Mouse (Mus musculus) embryonic facial prominence, embryonic 12.5 days (tissue): Measurements from ENCODE around the gene Macrod2. TPM values are rescaled to one million over a fixed set of nuclear protein-coding genes. Genes with fewer than 3 reads are reported as not detected.

Source experiments
- ATAC-seq: fragments of 200-750 bp; cut with Nextera tagmentation; 2 replicates; pipeline ENCODE4 v1.8.0; 2017; ENCODE audit not compliant: insufficient number of reproducible peaks, insufficient read depth, low FRiP score, low TSS enrichment
- H3K27ac ChIP-seq: fragments of 300-500 bp; sonication (generic); 2 replicates; pipeline ENCODE4 v1.5.1; 2016; ENCODE audit warnings: mild to moderate bottlenecking
- H3K27me3 ChIP-seq: fragments of 300-500 bp; sonication (generic); 2 replicates; pipeline ENCODE4 v1.6.1; 2016; ENCODE audit warnings: mild to moderate bottlenecking, moderate library complexity
- H3K36me3 ChIP-seq: fragments of 300-500 bp; sonication (generic); 2 replicates; pipeline ENCODE4 v1.6.1; 2016; ENCODE audit warnings: mild to moderate bottlenecking
- H3K4me1 ChIP-seq: fragments of 300-500 bp; sonication (generic); 2 replicates; pipeline ENCODE4 v1.6.1; 2016
- H3K4me2 ChIP-seq: fragments of 300-500 bp; sonication (generic); replicated peaks from 2 replicates; pipeline ENCODE4 v1.6.1; 2016; ENCODE audit warnings: mild to moderate bottlenecking, moderate library complexity
- H3K4me3 ChIP-seq: fragments of 300-500 bp; sonication (generic); 2 replicates; pipeline ENCODE4 v1.5.1; 2016; ENCODE audit warnings: mild to moderate bottlenecking
- H3K9ac ChIP-seq: fragments of 300-500 bp; sonication (generic); 2 replicates; pipeline ENCODE4 v1.6.1; 2016; ENCODE audit warnings: mild to moderate bottlenecking, moderate library complexity
- H3K9me3 ChIP-seq: fragments of 300-500 bp; sonication (generic); 2 replicates; pipeline ENCODE4 v1.6.1; 2016; ENCODE audit warnings: mild to moderate bottlenecking, moderate library complexity
- WGBS: fragments of 180-500 bp; shearing (Covaris S2); methylation state at CpG from one replicate; pipeline ENCODE4 v1.1.7; 2016; 5-methylcytosine and 5-hydroxymethylcytosine counted together
- polyA plus RNA-seq: library from polyadenylated mRNA; unstranded; fragments of >200 nt; fragmentation: Nextera tagmentation; extraction: Ambion mirVana; gene quantifications from 2 replicates; pipeline ENCODE4 v1.2.1, GENCODE M21; 2016

Macrod2 gene
- polyA plus RNA-seq, 1 experiment from 2014 or later: 39.6 TPM

- no peak overlapping the region for H3K9ac ChIP-seq
- no peak for ATAC-seq
- H3K27me3 ChIP-seq: no peaks in the 10 kb centered on the region
- no peak overlapping the region for H3K4me3 ChIP-seq
- no peaks in the 10 kb centered on the region for H3K4me1 ChIP-seq
- no peak overlapping the region for H3K4me2 ChIP-seq
- no peaks in the 10 kb centered on the region for H3K36me3 ChIP-seq
- 71% methylated on average over 3 of the region's 3 CpGs for WGBS
- no peak overlapping the region for H3K27ac ChIP-seq
- no peaks in the 10 kb centered on the region for H3K9me3 ChIP-seq
Measured at GRCm38 (mm10) chr2:140592537-140593261, 197.6 kb downstream of the Macrod2 start.

- Histone ChIP-seq H3K27ac (no peak overlapping the region), H3K4me3 (no peak overlapping the region)
- WGBS: 80% methylated on average over 2 of the region's 2 CpGs
Measured at GRCm38 (mm10) chr2:140596906-140597305, 201.8 kb downstream of the Macrod2 start.

GRCm38 (mm10) chr2:140615451-140615850 lies 220.3 kb downstream of the Macrod2 start:
- Histone ChIP-seq H3K27me3 (no peaks in the 10 kb centered on the region), H3K9me3 (no peaks in the 10 kb centered on the region), H3K4me1 (no peaks in the 10 kb centered on the region), H3K36me3 (no peaks in the 10 kb centered on the region), H3K4me2 (no peak overlapping the region), H3K27ac (no peak overlapping the region), H3K4me3 (no peak overlapping the region), H3K9ac (no peak overlapping the region)
- no peak for ATAC-seq
- WGBS: 90% methylated on average over 2 of the region's 2 CpGs

More at GRCm38 (mm10) chr2:140596906-140597305, 201.8 kb downstream of the Macrod2 start:
- no peak for ATAC-seq
- Histone ChIP-seq H3K4me2 (no peak overlapping the region), H3K4me1 (no peaks in the 10 kb centered on the region), H3K9me3 (no peaks in the 10 kb centered on the region), H3K9ac (no peak overlapping the region), H3K27me3 (no peaks in the 10 kb centered on the region), H3K36me3 (no peaks in the 10 kb centered on the region)

GRCm38 (mm10) chr2:140621730-140622337 lies 226.7 kb downstream of the Macrod2 start:
- Histone ChIP-seq H3K36me3 (no peaks in the 10 kb centered on the region), H3K4me2 (no peak overlapping the region), H3K4me3 (no peak overlapping the region), H3K9ac (no peak overlapping the region), H3K4me1 (no peaks in the 10 kb centered on the region), H3K9me3 (no peaks in the 10 kb centered on the region), H3K27ac (no peak overlapping the region), H3K27me3 (no peaks in the 10 kb centered on the region)
- ATAC-seq: peak; percentile 28; the same call in 1 of the 2 replicates
- WGBS: 65% methylated on average over 2 of the region's 2 CpGs

- 0 out of 2 replicates have a peak, but pooled peaks cover 6% of the 10 kb centered on the region for H3K36me3 ChIP-seq
- no peaks in the 10 kb centered on the region for H3K9me3 ChIP-seq
- no peak overlapping the region for H3K4me3 ChIP-seq
- no peaks in the 10 kb centered on the region for H3K4me1 ChIP-seq
- no peak overlapping the region for H3K4me2 ChIP-seq
- no peaks in the 10 kb centered on the region for H3K27me3 ChIP-seq
- ATAC-seq: peak; percentile 35; the same call in 1 of the 2 replicates
- no peak overlapping the region for H3K9ac ChIP-seq
- no peak overlapping the region for H3K27ac ChIP-seq
Measured at GRCm38 (mm10) chr2:140653481-140653880, 258.4 kb downstream of the Macrod2 start.

- Histone ChIP-seq H3K4me1 (no peaks in the 10 kb centered on the region), H3K4me2 (no peak overlapping the region), H3K4me3 (no peak overlapping the region), H3K27ac (no peak overlapping the region), H3K36me3 (peaks cover 9% of the 10 kb centered on the region), H3K9ac (no peak overlapping the region), H3K9me3 (no peaks in the 10 kb centered on the region), H3K27me3 (no peaks in the 10 kb centered on the region)
- ATAC-seq: peak; percentile 54; the same call in 1 of the 2 replicates
- WGBS: 54% methylated on average over 2 of the region's 2 CpGs
Measured at GRCm38 (mm10) chr2:140653978-140654377, 258.9 kb downstream of the Macrod2 start.

GRCm38 (mm10) chr2:140662673-140663072 lies 267.6 kb downstream of the Macrod2 start:
- Histone ChIP-seq H3K36me3 (peaks cover 40% of the 10 kb centered on the region), H3K4me1 (peaks cover 16% of the 10 kb centered on the region), H3K4me3 (no peak overlapping the region), H3K4me2 (no peak overlapping the region), H3K9me3 (no peaks in the 10 kb centered on the region), H3K9ac (no peak overlapping the region), H3K27ac (no peak overlapping the region), H3K27me3 (no peaks in the 10 kb centered on the region)
- WGBS: 67% methylated on average over 5 of the region's 5 CpGs
- no peak for ATAC-seq

GRCm38 (mm10) chr2:140664381-140664780 lies 269.3 kb downstream of the Macrod2 start:
- Histone ChIP-seq H3K9me3 (no peaks in the 10 kb centered on the region), H3K36me3 (peaks cover 29% of the 10 kb centered on the region), H3K4me3 (no peak overlapping the region), H3K9ac (no peak overlapping the region), H3K27ac (no peak overlapping the region), H3K4me2 (0 out of 2 replicates have a peak overlapping the region, but pooled peaks have one; percentile 2), H3K4me1 (peaks cover 17% of the 10 kb centered on the region), H3K27me3 (no peaks in the 10 kb centered on the region)
- no peak for ATAC-seq
- 93% methylated on average over 4 of the region's 4 CpGs for WGBS

- ATAC-seq: no peak
- Histone ChIP-seq H3K27ac (peak overlapping the region; percentile 67), H3K4me2 (peak overlapping the region; percentile 57), H3K4me1 (peaks cover 17% of the 10 kb centered on the region), H3K27me3 (no peaks in the 10 kb centered on the region), H3K9me3 (no peaks in the 10 kb centered on the region), H3K9ac (peak overlapping the region; percentile 44; the same call in 1 of the 2 replicates), H3K36me3 (peaks cover 6% of the 10 kb centered on the region; the same call in 1 of the 2 replicates), H3K4me3 (peak overlapping the region; percentile 46)
- 7% methylated on average over 7 of the region's 7 CpGs for WGBS
Measured at GRCm38 (mm10) chr2:140666846-140667245, 271.7 kb downstream of the Macrod2 start.

- Histone ChIP-seq H3K4me3 (peak overlapping the region; percentile 46), H3K27me3 (no peaks in the 10 kb centered on the region), H3K36me3 (peaks cover 6% of the 10 kb centered on the region; the same call in 1 of the 2 replicates), H3K4me2 (peak overlapping the region; percentile 57), H3K9me3 (no peaks in the 10 kb centered on the region), H3K9ac (peak overlapping the region; percentile 44), H3K4me1 (peaks cover 17% of the 10 kb centered on the region), H3K27ac (peak overlapping the region; percentile 67)
- no peak for ATAC-seq
- WGBS: 15% methylated on average over 13 of the region's 13 CpGs
Measured at GRCm38 (mm10) chr2:140667261-140668047, 272.3 kb downstream of the Macrod2 start.

- Histone ChIP-seq H3K27ac (peak overlapping the region; percentile 74), H3K4me1 (peaks cover 20% of the 10 kb centered on the region)
Measured at GRCm38 (mm10) chr2:140668311-140668710, 273.2 kb downstream of the Macrod2 start.

More at GRCm38 (mm10) chr2:140668311-140668710, 273.2 kb downstream of the Macrod2 start:
- peak overlapping the region; percentile 36 for H3K9ac ChIP-seq
- H3K4me2 ChIP-seq: peak overlapping the region; percentile 57
- H3K4me3 ChIP-seq: peak overlapping the region; percentile 46
- 2% methylated on average over 8 of the region's 8 CpGs for WGBS
- peak; percentile 65; the same call in 1 of the 2 replicates for ATAC-seq
- H3K36me3 ChIP-seq: no peaks in the 10 kb centered on the region
- H3K27me3 ChIP-seq: no peaks in the 10 kb centered on the region
- no peaks in the 10 kb centered on the region for H3K9me3 ChIP-seq
